Mouse (Mus musculus) cerebellum, postnatal 4 days (tissue): ENCODE data around the gene Clic4.
"Not testable (repeated sequence)": the region's sequence is repeated elsewhere in the genome, so short reads cannot be mapped to it uniquely, and the experiment has no call there.

Experiments used
- DNase-seq, 2 experiments: peaks; one replicate each; pipeline ENCODE4 v3.0.0; 2022; ENCODE audit warnings: low spot score in 2 of 2, mixed read lengths in 1 of 2

Clic4 gene

DNA sequence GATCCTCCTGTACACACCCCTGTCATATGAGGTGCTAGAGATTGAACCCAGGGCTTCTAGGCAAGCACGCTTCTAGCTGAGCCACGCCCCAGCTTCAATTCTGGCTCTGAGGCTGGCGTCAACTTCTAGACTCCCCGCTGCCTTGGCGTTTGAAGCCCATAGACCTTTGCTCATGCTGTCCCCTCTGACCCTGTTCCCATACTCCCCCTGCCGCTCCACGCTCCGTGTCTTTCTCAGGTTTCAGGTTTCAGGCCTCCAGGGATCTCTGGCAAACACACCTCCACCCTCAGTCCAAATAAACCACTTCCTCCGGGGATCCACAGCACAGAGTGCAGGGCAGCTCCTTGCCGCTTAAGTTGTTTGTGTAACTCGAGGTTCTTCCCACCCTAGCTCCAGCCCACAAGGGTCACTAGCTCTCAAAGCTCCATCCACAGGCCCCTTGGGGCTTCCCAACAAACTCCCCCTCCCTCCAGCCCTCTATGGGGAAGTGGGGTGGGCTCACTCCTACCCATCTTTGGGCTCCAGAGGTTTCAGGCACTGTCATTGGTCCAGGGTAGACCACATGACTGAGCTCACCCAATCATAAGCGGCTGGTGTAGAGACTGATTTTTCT, 20.0 kb upstream of the Clic4 start:
- no peak for DNase-seq

DNA sequence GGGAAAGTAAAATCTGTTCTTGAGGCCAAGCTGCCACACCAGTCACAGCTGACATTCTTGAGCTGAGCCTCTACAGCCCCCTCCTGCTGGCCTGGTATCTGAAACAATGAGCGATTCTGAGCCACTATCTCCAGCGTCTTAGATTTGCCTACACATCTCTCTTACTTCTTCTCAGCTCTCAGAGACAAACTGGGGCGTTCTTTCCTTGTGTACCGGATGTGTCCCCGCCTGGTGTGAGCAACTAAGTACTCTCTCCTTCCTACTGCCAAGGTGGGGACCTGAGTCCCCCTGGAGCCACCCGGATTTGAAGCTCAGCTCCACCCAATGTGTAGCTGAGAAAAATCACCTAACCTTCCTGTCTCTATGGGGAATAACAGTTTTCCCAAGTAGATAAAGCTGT, 19.2 kb upstream of the Clic4 start:
- no peak for DNase-seq

DNA sequence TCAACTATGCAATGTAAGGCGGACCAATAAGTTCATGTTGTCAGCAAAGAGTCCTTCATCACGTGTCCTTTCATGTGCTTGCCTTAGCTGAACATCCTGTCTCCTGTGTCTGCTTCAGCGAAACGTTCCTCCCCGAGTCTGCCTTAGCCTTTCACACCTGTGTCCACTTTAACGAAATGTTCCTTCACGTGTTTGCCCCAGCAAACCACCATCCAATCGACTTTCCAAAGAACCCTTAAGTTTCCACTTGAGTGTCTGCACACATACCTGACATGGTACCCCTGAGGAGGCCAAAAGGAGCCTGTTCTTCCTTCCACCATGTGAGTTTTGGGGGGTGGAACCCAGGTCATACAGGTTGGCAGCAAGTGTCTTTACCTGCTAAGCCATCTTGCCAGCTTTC, 18.6 kb upstream of the Clic4 start:
- no peak for DNase-seq

DNA sequence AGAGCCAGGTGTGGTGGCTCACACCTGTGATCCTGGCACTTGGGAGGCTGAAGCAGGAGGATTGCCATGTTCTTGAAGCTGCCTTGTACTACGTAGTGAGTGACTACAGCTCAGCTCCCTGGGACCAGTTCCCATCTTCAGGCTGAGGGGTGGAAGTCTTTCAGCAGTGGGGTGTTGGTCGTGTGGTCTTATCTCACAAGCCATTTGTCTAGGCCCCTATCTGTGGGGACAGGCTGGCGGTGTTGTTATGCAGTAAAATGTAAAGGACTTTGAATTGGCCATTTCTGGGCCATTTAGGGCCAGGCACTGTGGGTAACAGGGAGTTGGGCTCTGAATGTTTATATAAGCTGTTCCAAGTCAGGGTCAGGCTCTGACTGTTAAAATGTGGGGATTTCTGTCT, 15.4 kb upstream of the Clic4 start:
- DNase-seq = no peak

GRCm38 (mm10) chr4:135286833-135287395, 14.3 kb upstream of the Clic4 start:
- DNase-seq = no peak

DNA sequence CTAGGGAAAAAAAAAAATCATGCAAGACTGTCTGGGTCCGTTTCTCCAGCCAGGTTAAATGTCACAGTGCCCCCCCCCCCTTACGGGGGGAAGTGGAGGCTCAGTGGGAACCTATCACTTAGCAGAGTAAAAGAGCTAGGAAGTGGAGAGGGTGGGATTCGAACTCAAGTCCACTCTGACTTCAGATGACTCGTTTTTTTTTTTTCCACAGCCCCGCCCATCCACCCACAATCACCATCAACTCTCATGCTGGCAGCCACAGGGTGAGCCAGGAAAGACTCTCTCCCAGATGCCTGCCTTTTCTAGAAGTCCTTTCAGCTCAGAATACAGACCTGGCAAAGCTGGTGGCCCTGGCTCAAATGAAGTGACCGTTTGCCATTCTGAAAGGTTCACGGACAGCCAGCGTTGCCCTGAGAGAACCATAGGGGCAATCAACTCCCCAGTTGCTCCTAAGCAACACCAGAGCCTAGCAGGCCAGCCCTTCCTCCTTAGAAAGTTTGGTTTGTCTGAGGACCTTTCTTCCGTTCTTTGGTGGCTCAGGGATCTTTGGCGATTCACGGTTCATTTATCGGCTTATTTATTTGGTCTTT, 13.5 kb upstream of the Clic4 start:
- no peak for DNase-seq

- DNase-seq = no peak
These were observed 12.8 kb upstream of the Clic4 start for GRCm38 (mm10) chr4:135285436-135285835.

DNA sequence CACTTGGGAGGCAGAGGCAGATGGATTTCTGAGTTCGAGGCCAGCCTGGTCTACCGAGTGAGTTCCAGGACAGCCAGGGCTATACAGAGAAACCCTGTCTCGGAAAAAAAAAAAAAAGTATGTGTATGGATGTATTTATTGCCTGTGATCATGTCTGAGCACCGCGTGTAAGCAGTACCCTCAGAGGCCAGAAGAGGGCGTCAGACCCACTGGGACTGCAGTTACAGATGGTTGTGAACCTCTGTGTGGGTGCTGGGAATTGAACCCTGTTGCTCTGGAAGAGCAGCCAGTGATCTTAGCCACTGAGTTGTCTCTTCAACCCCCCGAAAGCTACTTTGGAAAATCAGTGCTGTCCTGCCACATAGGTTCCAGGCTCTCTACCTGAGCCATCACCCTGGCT, 11.3 kb upstream of the Clic4 start:
- no peak for DNase-seq

DNA sequence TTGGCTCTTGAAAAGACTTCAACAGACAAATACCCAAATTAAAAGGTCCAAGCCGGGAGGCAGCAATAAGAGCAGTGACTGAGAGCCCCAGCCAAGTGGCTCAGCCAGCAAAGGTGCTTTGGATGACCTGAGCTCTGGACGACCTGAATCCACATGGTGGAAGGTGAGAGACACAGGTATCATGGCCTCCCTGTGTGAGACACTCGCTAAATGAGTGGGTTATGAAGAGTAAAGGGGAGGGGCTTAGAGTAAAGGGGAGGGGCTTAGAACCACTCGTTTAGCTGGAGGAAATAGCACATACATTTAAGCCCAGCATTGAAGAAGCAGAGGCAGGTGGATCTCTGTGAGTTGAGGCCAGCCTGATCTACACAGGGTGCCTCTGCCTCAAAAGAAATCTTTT, 10.8 kb upstream of the Clic4 start:
- no peak for DNase-seq

DNA sequence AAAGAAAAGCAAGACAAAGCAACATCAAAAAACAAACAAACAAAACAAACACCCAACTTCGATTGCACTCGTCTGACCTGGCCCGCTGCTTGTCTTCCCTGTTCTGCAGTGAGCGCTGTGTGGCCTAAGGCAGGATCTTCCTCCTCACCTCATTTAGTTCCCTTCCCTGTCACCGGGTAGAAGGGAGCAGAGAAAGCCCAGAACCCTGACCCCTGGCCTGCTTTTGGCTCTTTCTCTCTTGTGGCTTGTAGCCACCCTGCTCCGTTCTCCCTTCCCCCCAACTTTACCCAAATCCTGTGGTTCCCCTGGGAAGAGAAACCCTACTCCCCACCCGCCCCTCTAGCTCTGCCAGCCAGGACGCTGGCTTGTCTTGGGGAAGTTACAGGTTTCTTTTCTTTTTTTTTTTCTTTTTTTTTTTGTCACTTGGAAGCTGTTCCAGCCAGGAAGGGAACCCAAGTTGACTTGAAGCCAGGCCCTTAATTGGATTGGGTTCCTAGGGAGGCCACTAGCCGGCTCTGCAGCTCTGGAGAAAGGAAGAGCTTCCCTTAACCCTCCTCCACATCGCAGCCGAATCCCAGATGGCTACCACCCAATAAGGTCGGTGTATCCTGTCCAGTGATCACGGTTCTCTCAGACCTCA, 10.2 kb upstream of the Clic4 start:
- DNase-seq = no peak

DNA sequence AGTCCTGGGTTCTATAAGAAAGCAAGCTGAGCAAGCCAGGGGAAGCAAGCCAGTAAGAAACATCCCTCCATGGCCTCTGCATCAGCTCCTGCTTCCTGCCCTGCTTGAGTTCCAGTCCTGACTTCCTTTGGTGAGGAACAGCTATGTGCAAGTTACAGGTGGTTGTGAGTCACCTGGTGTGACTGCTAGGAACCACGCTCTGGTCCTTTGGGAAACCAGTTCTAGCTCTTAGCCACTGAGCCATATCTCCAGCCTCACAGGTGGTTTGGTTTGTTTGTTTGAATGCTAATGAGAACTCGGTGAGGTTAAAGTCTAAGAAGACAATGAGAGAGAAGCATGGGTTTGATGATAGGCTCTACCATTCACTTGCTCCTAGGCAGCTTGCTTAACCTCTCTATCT, 7.4 kb upstream of the Clic4 start:
- DNase-seq = not testable (repeated sequence)

- DNase-seq = no peak
These were observed 4.2 kb upstream of the Clic4 start for GRCm38 (mm10) chr4:135276681-135277379.

- no peak for DNase-seq
These were observed 2.1 kb upstream of the Clic4 start for GRCm38 (mm10) chr4:135274761-135275160.

- no peak for DNase-seq
These were observed 681 bp upstream of the Clic4 start for GRCm38 (mm10) chr4:135273307-135273682.

DNA sequence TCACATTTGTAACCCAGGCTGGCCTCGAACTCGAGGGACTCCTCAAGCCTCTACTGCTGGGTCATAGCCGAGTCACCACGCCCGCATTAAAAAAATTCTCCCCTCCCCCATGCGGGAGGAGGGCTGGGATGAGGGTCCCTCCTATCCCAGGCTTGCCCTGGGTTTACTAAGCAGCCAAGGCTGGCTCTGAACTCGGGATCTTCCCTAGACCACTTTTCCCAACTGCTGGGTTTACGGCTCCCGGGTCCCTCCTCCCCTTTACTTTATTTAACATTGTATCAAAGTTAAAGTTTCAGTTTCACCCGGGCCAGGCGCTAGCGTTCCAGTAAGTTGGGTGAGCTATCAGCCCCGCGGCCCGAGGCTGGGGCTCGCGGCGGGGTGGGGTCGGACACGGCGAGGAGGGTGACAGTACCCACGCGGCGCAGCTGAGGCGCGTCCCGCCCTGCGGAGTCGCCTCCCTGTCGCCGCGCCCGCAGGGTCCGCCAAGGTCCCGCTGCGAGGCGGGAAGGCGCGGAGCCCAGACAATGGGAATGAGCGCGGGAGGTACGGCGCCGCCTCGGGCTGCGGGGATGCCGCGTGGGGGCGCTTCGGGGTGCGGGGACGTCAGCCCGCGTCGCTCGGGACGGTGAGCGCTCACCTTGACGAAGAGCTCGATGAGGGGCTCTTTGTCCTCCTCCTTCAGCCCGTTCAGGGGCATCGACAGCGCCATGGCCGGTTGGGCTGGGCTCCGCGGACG, 565 bp downstream of the Clic4 start:
- peak; percentile 30 to 57 for DNase-seq

DNA sequence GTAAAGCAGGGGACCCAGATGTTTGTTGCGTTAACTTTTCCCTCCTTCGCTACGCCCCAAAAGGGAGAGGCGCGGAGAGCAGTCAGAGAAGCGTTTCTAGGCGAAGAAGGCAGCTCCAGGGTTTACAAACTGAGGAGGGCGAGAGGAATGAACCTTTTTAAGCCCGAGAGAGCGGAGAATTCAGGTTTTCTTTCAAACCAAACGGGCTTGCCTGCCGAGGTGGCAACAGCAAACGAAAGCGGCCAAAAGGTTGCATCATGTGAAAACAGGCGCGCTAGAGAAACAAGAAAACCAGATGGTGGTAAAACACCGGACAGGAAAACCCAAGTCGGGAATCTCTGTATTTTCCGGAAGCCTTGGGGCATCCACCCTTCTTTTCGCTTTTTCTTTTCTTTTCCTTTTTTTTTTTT, 1.2 kb downstream of the Clic4 start:
- DNase-seq = no peak

GRCm38 (mm10) chr4:135270476-135270875, 2.1 kb downstream of the Clic4 start:
- no peak for DNase-seq

DNA sequence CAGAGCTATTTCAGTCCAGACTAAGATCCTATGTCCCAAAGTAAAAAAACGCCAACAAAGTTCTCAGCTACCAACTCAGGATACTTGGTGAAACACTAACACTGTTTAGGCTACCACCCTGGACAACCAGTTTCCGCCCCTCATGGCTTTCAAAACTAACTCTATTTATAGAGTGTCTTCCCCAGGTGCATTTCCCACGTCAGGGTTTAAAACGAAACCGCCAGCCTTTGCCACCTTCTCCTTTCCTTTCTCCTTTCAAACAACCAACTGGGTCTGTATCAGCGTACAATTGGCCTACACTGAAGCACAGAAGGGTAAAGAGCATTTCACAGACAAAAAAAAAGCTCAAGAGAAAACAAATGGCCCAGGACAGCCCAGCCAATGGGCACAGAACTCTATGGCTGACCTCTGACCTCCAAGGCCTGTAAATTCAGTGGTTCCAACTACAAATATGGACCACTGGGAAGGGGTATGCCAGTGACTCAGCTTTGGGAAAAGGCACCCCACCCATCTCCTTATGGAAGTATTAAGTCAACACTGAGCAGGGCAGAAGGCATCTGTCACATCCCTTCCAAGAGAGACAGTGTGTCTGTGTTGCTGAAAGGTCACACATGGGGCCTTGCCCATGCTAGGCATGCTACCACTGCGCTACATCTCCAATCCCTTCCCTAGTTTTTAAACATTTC, 2.8 kb downstream of the Clic4 start:
- DNase-seq = no peak

DNA sequence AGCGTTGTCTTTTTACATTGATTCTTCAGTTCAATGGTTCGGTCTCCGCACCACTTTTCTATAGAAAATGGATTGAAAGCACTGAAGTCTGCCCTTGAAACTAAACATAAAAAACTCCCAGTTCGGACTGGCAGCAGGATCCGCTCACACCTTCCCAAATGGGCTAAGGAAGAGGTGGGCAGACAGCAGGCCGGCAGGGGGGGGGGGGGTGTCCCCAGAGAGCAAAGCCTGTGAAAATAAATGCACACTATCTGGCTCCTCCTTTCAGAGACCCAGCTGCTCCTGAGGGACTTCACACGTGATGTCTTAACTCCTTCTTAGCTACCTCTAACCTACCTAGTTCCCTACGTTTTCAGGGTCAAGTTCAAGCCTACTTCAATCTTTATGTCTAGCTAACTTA, 5.1 kb downstream of the Clic4 start:
- no peak for DNase-seq

- DNase-seq = no peak
These were observed 5.6 kb downstream of the Clic4 start for GRCm38 (mm10) chr4:135266987-135267386.

GRCm38 (mm10) chr4:135260434-135260833, 12.2 kb downstream of the Clic4 start:
- no peak for DNase-seq
